Mouse (Mus musculus) cerebellum, adult 2 months (tissue): Measurements from ENCODE around the gene Cxcr5.

Experiments
- CTCF ChIP-seq: fragments of 200-500 bp; IDR thresholded peaks from 2 replicates; pipeline ENCODE4 v1.5.1; 2011; ENCODE audit warnings: low read depth, mild to moderate bottlenecking, control low read depth, low read length, moderate library complexity, borderline replicate concordance; ENCODE audit not compliant: insufficient read depth
- POLR2A ChIP-seq: fragments of 200-500 bp; IDR thresholded peaks from 2 replicates; pipeline ENCODE4 v1.6.1; 2011; ENCODE audit warnings: low read length, control low read depth, borderline replicate concordance; ENCODE audit not compliant: insufficient read depth

DNA sequence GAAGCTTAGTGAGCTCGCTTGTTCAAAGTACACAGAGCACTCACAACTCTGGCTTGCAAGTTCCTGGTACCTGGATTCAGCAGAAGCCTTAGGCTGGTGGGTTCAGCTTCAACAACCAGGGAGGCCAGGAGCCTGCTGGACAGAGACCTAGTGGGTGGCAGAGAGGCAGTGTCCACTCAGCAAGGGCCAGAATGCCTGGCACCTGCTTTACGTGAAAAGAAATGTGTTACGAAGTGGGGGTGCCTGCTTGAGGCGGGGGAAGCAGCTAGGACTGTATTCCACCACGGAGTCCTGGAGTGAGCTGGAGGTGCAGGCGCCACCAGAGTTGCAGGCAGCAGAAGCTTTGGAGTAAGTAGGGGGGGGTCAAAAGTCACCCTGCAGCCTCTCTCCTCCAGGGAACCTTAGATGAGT lies 76.6 kb downstream of the Cxcr5 start:
- TF ChIP-seq POLR2A (no peak), CTCF (no peak)
